Mouse (Mus musculus) limb, embryonic 13.5 days (tissue): ENCODE results near the gene Olfr938. TPM values are rescaled to one million over a fixed set of nuclear protein-coding genes. Genes with fewer than 3 reads are reported as not detected.

Experiments
- ATAC-seq: fragments of 200-750 bp; cut with Nextera tagmentation; 2 replicates; pipeline ENCODE4 v1.8.0; 2017; ENCODE audit warnings: low read depth, moderate number of reproducible peaks, moderate TSS enrichment; ENCODE audit not compliant: low FRiP score
- H3K27ac ChIP-seq: fragments of 300-500 bp; sonication (generic); 2 replicates; pipeline ENCODE4 v1.5.1; 2015; ENCODE audit warnings: inconsistent platforms, mild to moderate bottlenecking, moderate library complexity
- H3K27me3 ChIP-seq: fragments of 300-500 bp; sonication (generic); 2 replicates; pipeline ENCODE4 v1.6.1; 2015; ENCODE audit warnings: mild to moderate bottlenecking, inconsistent platforms
- H3K36me3 ChIP-seq: fragments of 300-500 bp; sonication (generic); 2 replicates; pipeline ENCODE4 v1.6.1; 2015; ENCODE audit warnings: inconsistent platforms, mild to moderate bottlenecking, moderate library complexity
- H3K4me1 ChIP-seq: fragments of 300-500 bp; sonication (generic); 2 replicates; pipeline ENCODE4 v1.6.1; 2015; ENCODE audit warnings: inconsistent platforms
- H3K4me2 ChIP-seq: fragments of 300-500 bp; sonication (generic); replicated peaks from 2 replicates; pipeline ENCODE4 v1.6.1; 2015; ENCODE audit warnings: inconsistent platforms, mild to moderate bottlenecking, moderate library complexity
- H3K4me3 ChIP-seq: fragments of 300-500 bp; sonication (generic); 2 replicates; pipeline ENCODE4 v1.5.1; 2015; ENCODE audit warnings: moderate library complexity, mild to moderate bottlenecking, inconsistent platforms
- H3K9ac ChIP-seq: fragments of 300-500 bp; sonication (generic); 2 replicates; pipeline ENCODE4 v1.6.1; 2015; ENCODE audit warnings: mild to moderate bottlenecking, inconsistent platforms
- H3K9me3 ChIP-seq: fragments of 300-500 bp; sonication (generic); 2 replicates; pipeline ENCODE4 v1.6.1; 2016; ENCODE audit warnings: inconsistent platforms
- WGBS: fragments of 180-500 bp; shearing (Covaris S2); methylation state at CpG from one replicate; pipeline ENCODE4 v1.1.7; 2015; 5-methylcytosine and 5-hydroxymethylcytosine counted together
- microRNA-seq: library from miRNA; unstranded; fragments of <30 nt; microRNA quantifications from one replicate; pipeline ENCODE4, GENCODE M21; 2016
- polyA plus RNA-seq: library from polyadenylated mRNA; unstranded; fragments of >200 nt; fragmentation: Nextera tagmentation; extraction: Ambion mirVana; gene quantifications from 2 replicates; pipeline ENCODE4 v1.2.1, GENCODE M21; 2015

Gene Olfr938
- not detected in 2 replicates for polyA plus RNA-seq

DNA sequence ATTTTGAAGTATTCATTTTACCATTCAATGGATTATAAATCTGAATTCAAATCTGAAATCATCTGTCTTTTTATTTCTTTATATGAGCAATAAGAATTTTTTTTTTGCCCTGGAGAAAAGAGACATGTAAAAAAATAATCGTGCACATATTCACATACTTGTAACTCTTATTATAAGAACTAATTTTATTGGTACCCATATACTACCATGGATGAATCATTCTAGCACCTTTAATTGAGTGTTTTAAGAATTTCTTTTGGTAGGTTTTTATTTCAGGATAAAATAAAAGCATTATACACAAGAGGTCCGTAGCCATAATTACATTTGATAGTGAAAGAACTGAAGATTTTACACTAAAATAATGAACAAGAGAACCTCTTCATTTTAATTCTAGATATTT lies at the start of gene Olfr938:
Gene Olfr938 (minus strand): TSS at position 101 of the 400 bp plus-strand sequence.
- Histone ChIP-seq H3K27ac (no peak within 1 kb of the TSS), H3K36me3 (no peaks in the 10 kb centered on the region), H3K9me3 (no peaks in the 10 kb centered on the region), H3K27me3 (no peaks in the 10 kb centered on the region), H3K4me3 (no peak within 1 kb of the TSS), H3K9ac (no peak within 1 kb of the TSS), H3K4me1 (no peaks in the 10 kb centered on the region), H3K4me2 (no peak within 1 kb of the TSS)
- no peak for ATAC-seq
- 85% methylated on average over 2 of the region's 2 CpGs for WGBS

DNA sequence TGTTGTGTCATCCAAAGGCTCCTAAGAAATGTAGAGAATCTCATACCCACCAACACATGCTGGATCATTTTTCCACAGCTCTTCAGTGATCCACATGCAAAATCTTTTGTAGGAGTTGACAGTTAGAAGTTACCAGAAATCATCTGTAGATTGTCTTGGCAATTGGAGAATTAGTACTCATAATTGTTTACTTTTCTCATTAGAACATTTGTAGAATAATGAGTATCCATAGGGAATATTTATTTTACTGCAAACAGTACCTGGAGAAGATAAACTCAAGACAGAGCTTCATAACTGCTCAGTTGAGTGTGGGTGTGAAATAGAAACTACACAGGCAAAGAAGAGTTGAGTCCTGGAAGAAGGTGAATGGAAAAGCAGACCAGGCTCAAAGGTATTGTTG lies 49.1 kb upstream of the Olfr938 start, which contains the start of gene Olfr27:
Gene Olfr27 (plus strand): TSS at position 301 of the 400 bp plus-strand sequence.
- Histone ChIP-seq H3K27me3 (no peaks in the 10 kb centered on the region), H3K4me2 (no peak within 1 kb of the TSS), H3K36me3 (no peaks in the 10 kb centered on the region), H3K4me1 (no peaks in the 10 kb centered on the region), H3K9me3 (no peaks in the 10 kb centered on the region), H3K27ac (no peak within 1 kb of the TSS), H3K4me3 (no peak within 1 kb of the TSS), H3K9ac (no peak within 1 kb of the TSS)
- ATAC-seq, result no peak

GRCm38 (mm10) chr9:39127326-39127725 lies 48.6 kb upstream of the Olfr938 start:
- H3K27me3 ChIP-seq, result no peaks in the 10 kb centered on the region
- H3K9ac ChIP-seq, result no peak overlapping the region
- H3K4me2 ChIP-seq, result no peak overlapping the region
- WGBS, result 78% methylated on average over 1 of the region's 1 CpGs
- H3K4me3 ChIP-seq, result no peak overlapping the region
- no peaks in the 10 kb centered on the region for H3K4me1 ChIP-seq
- H3K9me3 ChIP-seq, result no peaks in the 10 kb centered on the region
- no peak overlapping the region for H3K27ac ChIP-seq
- no peak for ATAC-seq
- no peaks in the 10 kb centered on the region for H3K36me3 ChIP-seq

- no peak for ATAC-seq
Observed at GRCm38 (mm10) chr9:39064851-39065250, 13.8 kb downstream of the Olfr938 start, which contains the start of gene Olfr937. Olfr937 (minus strand) TSS chr9:39064951.

More at GRCm38 (mm10) chr9:39064851-39065250, 13.8 kb downstream of the Olfr938 start, which contains the start of gene Olfr937:
- H3K4me3 ChIP-seq, result no peak within 1 kb of the TSS
- H3K36me3 ChIP-seq, result no peaks in the 10 kb centered on the region
- WGBS, result 90% methylated on average over 1 of the region's 1 CpGs
- no peaks in the 10 kb centered on the region for H3K4me1 ChIP-seq
- H3K27me3 ChIP-seq, result no peaks in the 10 kb centered on the region
- H3K9me3 ChIP-seq, result no peaks in the 10 kb centered on the region
- H3K9ac ChIP-seq, result no peak within 1 kb of the TSS
- no peak within 1 kb of the TSS for H3K27ac ChIP-seq
- no peak within 1 kb of the TSS for H3K4me2 ChIP-seq

Small RNAs within 50 kb of the gene (microRNA-seq; reads per million reads assigned to microRNA genes)
- not detected for gene Gm25032
- gene Gm25529, result not detected

Other genes with a start within 250 kb of the Olfr938 start
- gene Olfr924, start 234.4 kb downstream of the Olfr938 start, polyA plus RNA-seq, result not detected in 2 replicates
- not detected in 2 replicates for gene Olfr26, start 223.8 kb downstream of the Olfr938 start, polyA plus RNA-seq
- not detected in 2 replicates for gene Olfr926, start 201.8 kb downstream of the Olfr938 start, polyA plus RNA-seq
- not detected in 2 replicates for gene Olfr930, start 149.1 kb downstream of the Olfr938 start, polyA plus RNA-seq
- not detected in 2 replicates for gene Olfr933, start 106.6 kb downstream of the Olfr938 start, polyA plus RNA-seq
- gene Olfr934, start 90.6 kb downstream of the Olfr938 start, polyA plus RNA-seq, result not detected in 2 replicates
- gene Olfr935, start 79.2 kb downstream of the Olfr938 start, polyA plus RNA-seq, result not detected in 2 replicates
- gene Olfr146, start 55.5 kb downstream of the Olfr938 start, polyA plus RNA-seq, result not detected in 2 replicates
- gene Olfr937, start 13.9 kb downstream of the Olfr938 start, polyA plus RNA-seq, result not detected in 2 replicates
- gene Olfr27, start 49.2 kb upstream of the Olfr938 start, polyA plus RNA-seq, result not detected in 2 replicates
- gene Olfr943, start 87.4 kb upstream of the Olfr938 start, polyA plus RNA-seq, result not detected in 2 replicates
- not detected in 2 replicates for gene Olfr944, start 123.0 kb upstream of the Olfr938 start, polyA plus RNA-seq
- gene Olfr1537, start 171.1 kb upstream of the Olfr938 start, polyA plus RNA-seq, result not detected in 2 replicates
- not detected in 2 replicates for gene Olfr945, start 197.9 kb upstream of the Olfr938 start, polyA plus RNA-seq
- not detected in 2 replicates for gene Olfr948, start 247.2 kb upstream of the Olfr938 start, polyA plus RNA-seq